Mouse (Mus musculus): ENCODE measurements around the gene Sh3pxd2a.

Gene Sh3pxd2a

GRCm38 (mm10) chr19:47279788-47280532 is 184.2 kb downstream of the Sh3pxd2a start:
- WGBS = 37% methylated on average over 15 of the region's 15 CpGs

GRCm38 (mm10) chr19:47279372-47279771 is 184.8 kb downstream of the Sh3pxd2a start:
- 40% methylated on average over 4 of the region's 4 CpGs for WGBS

- WGBS = 25% methylated on average over 6 of the region's 6 CpGs
Observed at GRCm38 (mm10) chr19:47276730-47277129, 187.5 kb downstream of the Sh3pxd2a start.

GRCm38 (mm10) chr19:47270520-47270919 is 193.7 kb downstream of the Sh3pxd2a start:
- 85% methylated on average over 9 of the region's 9 CpGs for WGBS

- 65% methylated on average over 8 of the region's 8 CpGs for WGBS
Observed at GRCm38 (mm10) chr19:47269729-47270128, 194.5 kb downstream of the Sh3pxd2a start.

- WGBS = 91% methylated on average over 21 of the region's 21 CpGs
Observed at GRCm38 (mm10) chr19:47267066-47267465, 197.1 kb downstream of the Sh3pxd2a start.

- WGBS = 89% methylated on average over 18 of the region's 18 CpGs
Observed at GRCm38 (mm10) chr19:47266070-47266801, 198.0 kb downstream of the Sh3pxd2a start.

GRCm38 (mm10) chr19:47264322-47265092 is 199.7 kb downstream of the Sh3pxd2a start:
- WGBS = 52% methylated on average over 11 of the region's 11 CpGs

- WGBS = 85% methylated on average over 8 of the region's 8 CpGs
Observed at GRCm38 (mm10) chr19:47263621-47264020, 200.6 kb downstream of the Sh3pxd2a start.

- 58% methylated on average over 8 of the region's 8 CpGs for WGBS
Observed at GRCm38 (mm10) chr19:47261196-47261595, 203.0 kb downstream of the Sh3pxd2a start.

- WGBS = 42% methylated on average over 5 of the region's 5 CpGs
Observed at GRCm38 (mm10) chr19:47259581-47259980, 204.6 kb downstream of the Sh3pxd2a start.

- 80% methylated on average over 6 of the region's 6 CpGs for WGBS
Observed at GRCm38 (mm10) chr19:47255919-47256318, 208.3 kb downstream of the Sh3pxd2a start.

GRCm38 (mm10) chr19:47255036-47255435 is 209.2 kb downstream of the Sh3pxd2a start:
- WGBS = 57% methylated on average over 2 of the region's 2 CpGs

- 10% methylated on average over 90 of the region's 90 CpGs for whole genome bisulfite sequencing
Observed at GRCm38 (mm10) chr19:47253053-47253628, 211.1 kb downstream of the Sh3pxd2a start.

GRCm38 (mm10) chr19:47250931-47251330 is 213.3 kb downstream of the Sh3pxd2a start:
- WGBS = 64% methylated on average over 6 of the region's 6 CpGs

- WGBS = 73% methylated on average over 16 of the region's 16 CpGs
Observed at GRCm38 (mm10) chr19:47248906-47249568, 215.2 kb downstream of the Sh3pxd2a start.

- 82% methylated on average over 7 of the region's 7 CpGs for WGBS
Observed at GRCm38 (mm10) chr19:47248296-47248695, 215.9 kb downstream of the Sh3pxd2a start.

- 71% methylated on average over 11 of the region's 11 CpGs for WGBS
Observed at GRCm38 (mm10) chr19:47247791-47248190, 216.4 kb downstream of the Sh3pxd2a start.

- WGBS = 89% methylated on average over 8 of the region's 8 CpGs
Observed at GRCm38 (mm10) chr19:47245512-47245911, 218.7 kb downstream of the Sh3pxd2a start.

- 63% methylated on average over 4 of the region's 4 CpGs for WGBS
Observed at GRCm38 (mm10) chr19:47242227-47242626, 222.0 kb downstream of the Sh3pxd2a start.

- 74% methylated on average over 7 of the region's 7 CpGs for WGBS
Observed at GRCm38 (mm10) chr19:47240957-47241356, 223.2 kb downstream of the Sh3pxd2a start.

Data from cerebral cortex, adult 2 months (tissue).